Mouse (Mus musculus): ENCODE data around the gene Il27ra.

GRCm38 (mm10) chr8:84019738-84020137 is 22.7 kb downstream of the Il27ra start:
- TF ChIP-seq GATA1 (IDR thresholded peaks at IDR 0.05; ENCODE audit: borderline replicate concordance, low read length): no peak
- no peak for TF ChIP-seq FLI1 (IDR thresholded peaks at IDR 0.05; ENCODE audit: low read length)

All from megakaryocyte, embryonic 14.5 days (primary cell).